Mouse (Mus musculus): Measurements from ENCODE around the gene Cyp2a12.

DNA sequence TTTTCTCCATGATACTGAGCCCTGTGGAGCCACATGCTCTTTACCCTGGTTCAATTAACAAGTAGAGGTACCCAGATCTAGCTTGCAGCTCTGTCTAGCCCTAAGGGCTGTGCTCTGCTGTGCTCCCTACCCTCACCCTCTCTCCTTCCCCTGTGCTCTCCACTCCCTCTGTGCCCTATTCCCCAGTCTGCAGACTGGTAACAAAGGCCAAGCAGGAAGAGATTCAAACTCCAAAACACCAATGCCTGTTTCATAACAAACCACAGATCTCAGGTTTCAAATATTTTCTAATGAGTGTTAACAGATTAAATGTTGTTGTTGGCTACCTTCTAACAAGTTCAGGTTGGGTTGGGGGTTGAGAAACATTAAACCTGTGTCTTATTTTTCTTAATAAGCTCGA lies 49.8 kb downstream of the Cyp2a12 start:
- TF ChIP-seq POLR2A (IDR thresholded peaks at IDR 0.05; ENCODE audit: insufficient read depth, low read depth, low read length) (no peak), CTCF (IDR thresholded peaks at IDR 0.05; ENCODE audit: insufficient read depth, low read depth, low read length) (no peak)

Measured in olfactory bulb, adult 2 months (tissue).